ENCODE assay signal across 7 mouse cellular contexts in genomic region chr6:81923523-81924142, GRCm38 (mm10). TPM values are rescaled to one million over a fixed set of nuclear protein-coding genes. Genes with fewer than 3 reads are reported as not detected.
A peak's percentile ranks its signal among the peaks of the same experiment; 100 is the strongest.
DNase-seq lines count a peak whose midpoint lies in the region; ATAC-seq lines count a peak whose summit lies in the region.

Gene Gcfc2, plus strand, starts transcription at chr6:81923669.

- ATAC-seq in intestine, embryonic 15.5 days: peak; percentile 98

- DNase-seq in adrenal gland, adult 18-20 months (ENCODE audit: low spot score in 2 of 2): peak; percentile 99
- peak; percentile 94 for DNase-seq in embryo, embryonic 11 days
- DNase-seq in gastrocnemius, postnatal 36 days: peak; percentile 92 to 95
- peak; percentile 93 to 96 for DNase-seq in left cerebral cortex, postnatal 25 days (ENCODE audit: low spot score in 2 of 2)
- DNase-seq in midbrain, embryonic 10.5 days (ENCODE audit: low spot score): peak; percentile 95
- peak; percentile 98 for DNase-seq in right cerebral cortex, postnatal 4 days

- no peaks in the 10 kb centered on the region for H3K4me1 ChIP-seq in intestine, embryonic 15.5 days (replicated peaks)
- H3K4me1 ChIP-seq in midbrain, embryonic 10.5 days: peaks cover 21% of the 10 kb centered on the region

- under 1% methylated on average over 55 of the region's 56 CpGs for WGBS in intestine, embryonic 15.5 days
- WGBS in midbrain, embryonic 10.5 days: under 1% methylated on average over 56 of the region's 56 CpGs

- intact Hi-C loops in gastrocnemius, postnatal 36 days (cut with DNase I): no loop called here
- intact Hi-C loops in left cerebral cortex, postnatal 25 days (cut with DNase I): loop anchor here (2.0 kb wide), 1 partner anchor 85 kb away; no protein-coding TSS in a partner anchor

- H3K36me3 ChIP-seq in intestine, embryonic 15.5 days: 0 out of 2 replicates have a peak, but pooled peaks cover 5% of the 10 kb centered on the region
- H3K36me3 ChIP-seq in midbrain, embryonic 10.5 days: peaks cover 35% of the 10 kb centered on the region

- no peaks in the 10 kb centered on the region for H3K9me3 ChIP-seq in intestine, embryonic 15.5 days
- no peaks in the 10 kb centered on the region for H3K9me3 ChIP-seq in midbrain, embryonic 10.5 days (replicated peaks)

- H3K9ac ChIP-seq in intestine, embryonic 15.5 days: peak within 1 kb of the TSS; percentile 92

- peak within 1 kb of the TSS; percentile 78 for H3K4me2 ChIP-seq in intestine, embryonic 15.5 days (replicated peaks)

- H3K27me3 ChIP-seq in intestine, embryonic 15.5 days (replicated peaks): no peaks in the 10 kb centered on the region
- H3K27me3 ChIP-seq in midbrain, embryonic 10.5 days (ENCODE audit: low read depth, poor library complexity, severe bottlenecking): no peaks in the 10 kb centered on the region

- peak within 1 kb of the TSS; percentile 81 for H3K4me3 ChIP-seq in intestine, embryonic 15.5 days (replicated peaks)
- H3K4me3 ChIP-seq in midbrain, embryonic 10.5 days: peak within 1 kb of the TSS; percentile 82

- H3K27ac ChIP-seq in intestine, embryonic 15.5 days: peak within 1 kb of the TSS; percentile 70; the same call in 1 of the 2 replicates
- peak within 1 kb of the TSS; percentile 94 for H3K27ac ChIP-seq in midbrain, embryonic 10.5 days (replicated peaks)

RNA-seq across cellular contexts. Expression of gene Gcfc2, which starts in this region (rescaled TPM):
- 1 to 10 TPM; 6.2 to 7.0 TPM for total RNA-seq in adrenal gland, adult 18-20 months (2021)
- total RNA-seq in gastrocnemius, postnatal 36 days (2021): 1 to 10 TPM; 2.0 to 2.1 TPM
- polyA plus RNA-seq in intestine, embryonic 15.5 days (2015; fragmentation: Nextera tagmentation; extraction: Ambion mirVana): 7.7 and 8.2 TPM in 2 replicates
- 10 to 100 TPM in 1 of 2 experiments, 1 to 10 TPM in 1; 8.7 to 10.7 TPM for total RNA-seq in left cerebral cortex, postnatal 25 days (2021)
- polyA plus RNA-seq in midbrain, embryonic 10.5 days (2016; fragmentation: Nextera tagmentation; extraction: Ambion mirVana): 11.1 and 11.5 TPM in 2 replicates

Comparison
In these comparisons a context has a peak if more than half of its experiments do, and no peak if none do; other contexts are left out.
1. Peak in every context shown above with its lines: DNase-seq, ATAC-seq, H3K4me3 ChIP-seq and H3K27ac ChIP-seq.